Mouse (Mus musculus) embryonic facial prominence, embryonic 11.5 days (tissue): ENCODE results near the gene Pick1. TPM values are rescaled to one million over a fixed set of nuclear protein-coding genes. Genes with fewer than 3 reads are reported as not detected.
A peak's percentile ranks its signal among the peaks of the same experiment; 100 is the strongest.

Experiments
- ATAC-seq: fragments of 200-750 bp; cut with Nextera tagmentation; replicated peaks from 2 replicates; pipeline ENCODE4 v1.8.0; 2017; ENCODE audit warnings: low read depth; ENCODE audit not compliant: insufficient number of reproducible peaks, low FRiP score, low TSS enrichment
- DNase-seq: peaks from one replicate; pipeline ENCODE4 v3.0.0-alpha.2; 2015; ENCODE audit warnings: low spot score
- H3K27ac ChIP-seq: fragments of 300-500 bp; sonication (generic); replicated peaks from 2 replicates; pipeline ENCODE4 v1.5.1; 2014; ENCODE audit warnings: mild to moderate bottlenecking, low read depth, low read length, control low read depth
- H3K27me3 ChIP-seq: fragments of 300-500 bp; sonication (generic); 2 replicates; pipeline ENCODE4 v1.6.1; 2014; ENCODE audit warnings: mild to moderate bottlenecking, low read length, moderate library complexity, mixed read lengths; ENCODE audit not compliant: control insufficient read depth, insufficient read depth
- H3K36me3 ChIP-seq: fragments of 300-500 bp; sonication (generic); replicated peaks from 2 replicates; pipeline ENCODE4 v1.6.1; 2014; ENCODE audit warnings: low read depth, mild to moderate bottlenecking, low read length, moderate library complexity, mixed read lengths; ENCODE audit not compliant: control insufficient read depth, insufficient read depth
- H3K4me1 ChIP-seq: fragments of 300-500 bp; sonication (generic); 2 replicates; pipeline ENCODE4 v1.6.1; 2014; ENCODE audit warnings: low read length, mixed read lengths; ENCODE audit not compliant: control insufficient read depth, insufficient read depth
- H3K4me2 ChIP-seq: fragments of 300-500 bp; sonication (generic); 2 replicates; pipeline ENCODE4 v1.6.1; 2014; ENCODE audit warnings: low read depth, mild to moderate bottlenecking, control low read depth, low read length, moderate library complexity
- H3K4me3 ChIP-seq: fragments of 300-500 bp; sonication (generic); 2 replicates; pipeline ENCODE4 v1.5.1; 2014; ENCODE audit warnings: low read depth, low read length, control low read depth
- H3K9ac ChIP-seq: fragments of 300-500 bp; sonication (generic); replicated peaks from 2 replicates; pipeline ENCODE4 v1.6.1; 2014; ENCODE audit warnings: mild to moderate bottlenecking, control low read depth, low read length
- H3K9me3 ChIP-seq: fragments of 300-500 bp; sonication (generic); replicated peaks from 2 replicates; pipeline ENCODE4 v1.6.1; 2016; ENCODE audit warnings: mild to moderate bottlenecking, low read length, inconsistent platforms, mixed read lengths; ENCODE audit not compliant: control insufficient read depth
- WGBS: fragments of 180-500 bp; shearing (Covaris S2); extraction: QIAGEN DNeasy Blood & Tissue Kit; methylation state at CpG from one replicate; pipeline ENCODE4 v1.1.7; 2014; 5-methylcytosine and 5-hydroxymethylcytosine counted together
- polyA plus RNA-seq: library from polyadenylated mRNA; unstranded; fragments of >200 nt; fragmentation: Nextera tagmentation; extraction: Ambion mirVana; gene quantifications from 2 replicates; pipeline ENCODE4 v1.2.1, GENCODE M21; 2014

The Pick1 gene
- polyA plus RNA-seq, 1 experiment from 2014 or later, result 18.0 TPM

DNA sequence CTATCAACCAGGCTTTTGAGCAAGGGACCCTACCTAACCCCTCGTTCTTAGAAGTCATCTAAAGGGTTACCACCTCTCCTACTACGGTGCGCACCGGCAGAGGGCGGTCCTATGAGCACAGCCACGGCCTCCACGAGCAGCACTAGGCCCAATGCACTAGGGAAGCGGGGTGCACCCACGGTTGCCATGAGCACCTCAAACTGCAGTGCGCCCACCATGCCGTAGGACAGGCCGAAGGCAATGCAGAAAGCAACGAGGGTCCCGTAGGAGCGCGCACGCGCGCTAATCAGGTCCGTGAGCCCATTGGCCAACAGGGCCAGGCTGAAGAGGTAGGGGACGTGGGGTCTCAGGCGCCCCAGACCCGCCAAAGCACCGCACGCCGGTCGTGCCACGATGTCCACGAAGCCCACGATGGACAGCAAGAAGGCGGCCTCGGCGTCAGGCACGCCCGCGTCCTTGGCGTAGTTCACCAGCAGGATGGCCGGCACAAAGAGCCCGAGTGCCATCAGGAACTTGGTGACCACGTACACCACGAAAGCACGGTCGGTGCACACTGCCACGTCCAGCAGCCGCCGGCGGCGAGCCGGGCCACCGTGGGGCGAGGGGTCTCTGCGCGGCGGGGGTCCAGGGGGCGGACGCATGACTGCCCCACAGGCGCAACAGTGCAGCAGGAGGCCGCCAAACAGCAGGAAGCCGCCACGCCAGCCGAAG lies 23.0 kb downstream of the Pick1 start:
- Histone ChIP-seq H3K4me3 (peak overlapping the region; percentile 33), H3K4me1 (peaks cover 6% of the 10 kb centered on the region), H3K36me3 (no peaks in the 10 kb centered on the region; the same call in 1 of the 2 replicates), H3K27ac (no peak overlapping the region), H3K9ac (peak overlapping the region; percentile 63), H3K4me2 (peak overlapping the region; percentile 67), H3K27me3 (peaks cover 22% of the 10 kb centered on the region), H3K9me3 (no peaks in the 10 kb centered on the region)
- DNase-seq, result peak; percentile 52
- no peak for ATAC-seq
- 3% methylated on average over 60 of the region's 61 CpGs for WGBS

DNA sequence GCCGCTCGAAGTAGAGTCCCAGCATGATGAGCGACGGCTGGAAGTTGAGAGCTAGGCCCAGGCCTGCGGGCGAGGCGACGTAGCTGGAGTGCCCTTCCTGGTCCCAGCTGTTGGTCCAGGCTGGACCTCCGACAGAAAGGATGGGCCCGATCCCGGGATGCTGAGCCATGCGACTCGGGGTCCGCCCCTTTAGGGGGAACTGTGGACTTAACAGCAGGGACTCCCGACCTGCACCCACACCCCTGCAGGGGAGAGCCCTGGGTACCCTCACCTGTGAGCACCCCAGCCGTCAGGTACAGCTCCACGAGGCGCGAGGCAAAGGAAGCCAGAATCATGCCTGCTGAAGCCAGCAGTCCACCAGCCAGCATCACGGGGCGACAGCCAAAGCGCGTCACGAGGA lies 23.6 kb downstream of the Pick1 start:
- Histone ChIP-seq H3K27ac (no peak overlapping the region), H3K4me1 (peaks cover 6% of the 10 kb centered on the region)
- ATAC-seq, result no peak

DNA sequence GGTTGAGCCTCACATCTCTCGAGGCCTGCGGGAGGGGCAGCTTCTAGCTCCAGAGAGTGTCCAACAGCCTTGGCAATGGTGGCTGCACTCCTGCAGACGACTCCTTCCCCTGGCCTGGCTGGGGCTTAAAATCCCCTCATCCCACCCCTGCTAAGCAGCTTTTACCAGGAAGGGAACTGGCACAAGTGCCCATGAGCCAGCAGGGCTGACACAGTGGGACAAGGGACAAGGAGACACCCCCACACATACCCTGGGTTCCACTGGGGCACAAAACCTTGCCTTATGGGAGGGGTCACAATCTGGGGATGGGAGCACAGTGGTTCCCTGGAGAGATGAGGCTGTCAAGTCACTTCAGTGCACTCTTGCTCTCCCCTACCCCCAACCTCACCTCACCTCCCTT lies 25.7 kb downstream of the Pick1 start, which contains the start of gene Slc16a8:
Gene Slc16a8 (minus strand): TSS at position 101 of the 400 bp plus-strand sequence.
- H3K27ac ChIP-seq, result no peak within 1 kb of the TSS
- H3K9ac ChIP-seq, result no peak within 1 kb of the TSS
- H3K36me3 ChIP-seq, result no peaks in the 10 kb centered on the region
- peaks cover 22% of the 10 kb centered on the region for H3K27me3 ChIP-seq
- WGBS, result 18% methylated on average over 3 of the region's 3 CpGs
- no peak within 1 kb of the TSS for H3K4me3 ChIP-seq
- ATAC-seq (no peak), DNase-seq (no peak)
- no peaks in the 10 kb centered on the region for H3K9me3 ChIP-seq
- H3K4me2 ChIP-seq, result no peak within 1 kb of the TSS
- peaks cover 6% of the 10 kb centered on the region for H3K4me1 ChIP-seq

More for the DNA sequence above, 23.6 kb downstream of the Pick1 start:
- Histone ChIP-seq H3K9ac (peak overlapping the region; percentile 63), H3K9me3 (no peaks in the 10 kb centered on the region), H3K27me3 (peaks cover 22% of the 10 kb centered on the region), H3K36me3 (no peaks in the 10 kb centered on the region; the same call in 1 of the 2 replicates), H3K4me2 (peak overlapping the region; percentile 67), H3K4me3 (peak overlapping the region; percentile 33)
- 35% methylated on average over 24 of the region's 24 CpGs for WGBS
- peak; percentile 10 for DNase-seq

DNA sequence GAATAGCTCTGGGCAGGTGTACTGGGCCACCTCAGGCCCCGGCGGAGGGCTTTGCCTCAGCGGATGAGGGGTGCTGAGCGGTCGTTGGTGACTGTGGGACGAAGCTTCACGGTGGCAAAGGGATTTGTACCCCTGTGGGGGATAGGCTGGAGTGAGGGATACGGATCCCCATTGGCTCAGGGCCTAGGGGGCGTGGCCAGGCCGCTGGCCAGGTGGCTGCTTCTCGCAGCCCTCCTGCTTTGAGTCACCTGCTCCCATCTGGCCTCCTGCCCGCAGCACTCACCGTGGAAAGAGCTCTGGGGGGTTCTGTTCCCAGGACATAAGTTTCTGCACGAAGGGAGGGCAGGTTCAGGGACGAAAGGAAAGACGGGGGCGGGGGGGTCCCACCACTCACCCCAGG lies 29.5 kb downstream of the Pick1 start:
- H3K4me3 ChIP-seq, result no peak overlapping the region
- no peaks in the 10 kb centered on the region for H3K9me3 ChIP-seq
- no peak overlapping the region for H3K9ac ChIP-seq
- peaks cover 3% of the 10 kb centered on the region for H3K4me1 ChIP-seq
- DNase-seq (no peak), ATAC-seq (no peak)
- no peak overlapping the region; the same call in 1 of the 2 replicates for H3K27ac ChIP-seq
- H3K27me3 ChIP-seq, result peaks cover 24% of the 10 kb centered on the region
- no peaks in the 10 kb centered on the region for H3K36me3 ChIP-seq
- WGBS, result 42% methylated on average over 14 of the region's 17 CpGs
- no peak overlapping the region for H3K4me2 ChIP-seq

DNA sequence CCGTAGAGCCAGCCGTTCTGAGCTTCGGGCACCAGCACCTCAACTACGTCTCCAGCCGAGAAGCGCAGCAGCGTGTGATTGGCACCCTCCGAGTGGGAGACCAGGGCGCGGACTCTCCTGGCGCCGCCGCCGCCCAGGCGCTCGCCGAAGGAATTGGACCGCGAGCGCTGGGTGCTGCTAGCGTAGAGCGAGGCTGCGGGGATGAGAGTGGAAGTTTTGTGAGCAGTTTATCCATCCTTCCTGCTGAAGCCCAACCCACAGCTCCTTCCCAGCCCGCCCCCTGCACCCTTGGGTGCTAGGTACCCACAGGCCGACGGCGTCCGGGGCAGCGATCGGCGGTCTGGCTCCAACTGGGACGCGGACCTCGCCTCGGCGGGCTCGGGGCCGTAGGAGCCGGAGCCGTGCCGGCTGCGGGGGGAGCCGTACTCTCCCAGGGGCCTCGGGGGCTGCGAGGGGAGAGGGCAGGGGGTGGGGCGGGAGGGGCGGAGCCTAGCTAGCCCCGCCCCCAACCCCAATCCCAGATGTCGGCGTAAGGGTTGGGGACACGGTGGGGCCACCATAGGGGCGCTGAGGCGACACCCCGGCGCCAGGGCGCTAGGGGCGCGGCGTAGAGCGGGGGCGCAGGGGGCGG lies 32.2 kb downstream of the Pick1 start:
- WGBS, result 2% methylated on average over 52 of the region's 62 CpGs
- H3K27ac ChIP-seq, result no peak overlapping the region
- H3K4me1 ChIP-seq, result peaks cover 3% of the 10 kb centered on the region
- H3K9ac ChIP-seq, result peak overlapping the region; percentile 67
- H3K36me3 ChIP-seq, result no peaks in the 10 kb centered on the region
- peak; percentile 66 for DNase-seq
- peak; percentile 20; the same call in 1 of the 2 replicates for ATAC-seq
- peak overlapping the region; percentile 65 for H3K4me3 ChIP-seq
- H3K9me3 ChIP-seq, result no peaks in the 10 kb centered on the region
- H3K27me3 ChIP-seq, result peaks cover 20% of the 10 kb centered on the region
- peak overlapping the region; percentile 100 for H3K4me2 ChIP-seq

DNA sequence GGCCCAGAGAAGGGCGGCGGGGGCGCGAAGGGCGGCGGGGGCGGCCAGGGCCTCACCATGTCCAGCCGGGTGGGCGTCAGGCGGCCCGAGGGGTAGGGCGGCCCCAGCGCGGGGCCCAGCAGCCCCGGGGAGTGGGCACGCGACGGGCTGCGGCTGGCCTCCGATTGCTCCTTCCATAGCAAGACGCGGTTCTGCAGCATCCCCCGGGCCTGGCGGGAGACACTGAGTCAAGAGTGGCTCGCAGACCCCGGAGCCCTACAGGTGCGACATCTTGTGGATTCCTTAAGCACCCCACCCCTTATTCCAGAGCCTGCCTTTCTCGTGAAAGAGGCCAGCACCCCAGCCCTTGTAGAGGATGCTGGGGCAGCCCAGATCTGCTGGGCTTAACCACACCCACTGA lies 32.8 kb downstream of the Pick1 start:
- H3K4me1 ChIP-seq, result peaks cover 3% of the 10 kb centered on the region
- H3K4me3 ChIP-seq, result peak overlapping the region; percentile 65
- H3K27ac ChIP-seq, result no peak overlapping the region
- no peaks in the 10 kb centered on the region for H3K36me3 ChIP-seq
- ATAC-seq, result peak; percentile 33
- H3K4me2 ChIP-seq, result peak overlapping the region; percentile 100
- 1% methylated on average over 21 of the region's 28 CpGs for WGBS
- H3K27me3 ChIP-seq, result peaks cover 20% of the 10 kb centered on the region
- H3K9ac ChIP-seq, result peak overlapping the region; percentile 67
- peak; percentile 46 for DNase-seq
- H3K9me3 ChIP-seq, result no peaks in the 10 kb centered on the region

DNA sequence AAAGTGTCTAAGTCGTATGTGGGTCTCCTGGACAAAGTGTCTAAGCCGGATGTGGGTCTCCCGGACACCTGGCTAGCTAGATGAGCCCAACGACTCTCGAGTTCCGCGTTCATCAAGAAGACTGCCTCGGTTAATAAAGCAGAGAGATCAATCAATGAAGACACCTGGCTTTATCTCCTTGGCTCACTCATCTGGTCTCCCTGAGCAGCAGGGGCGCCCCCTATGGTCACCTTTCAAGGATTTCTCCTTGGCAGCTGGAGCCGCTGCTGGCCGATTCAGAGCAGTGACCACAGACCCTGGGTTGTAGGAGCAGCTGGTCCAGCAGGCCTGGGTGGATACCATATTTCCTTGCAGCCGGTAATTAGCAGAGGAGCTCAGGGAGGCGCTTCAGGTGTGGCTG lies 33.4 kb downstream of the Pick1 start:
- 22% methylated on average over 13 of the region's 13 CpGs for WGBS
- Histone ChIP-seq H3K27me3 (peaks cover 20% of the 10 kb centered on the region), H3K4me3 (no peak overlapping the region; the same call in 1 of the 2 replicates), H3K27ac (no peak overlapping the region), H3K9me3 (no peaks in the 10 kb centered on the region), H3K4me2 (no peak overlapping the region), H3K36me3 (no peaks in the 10 kb centered on the region), H3K4me1 (peaks cover 3% of the 10 kb centered on the region), H3K9ac (no peak overlapping the region)
- DNase-seq, result peak; percentile 66
- ATAC-seq, result no peak

DNA sequence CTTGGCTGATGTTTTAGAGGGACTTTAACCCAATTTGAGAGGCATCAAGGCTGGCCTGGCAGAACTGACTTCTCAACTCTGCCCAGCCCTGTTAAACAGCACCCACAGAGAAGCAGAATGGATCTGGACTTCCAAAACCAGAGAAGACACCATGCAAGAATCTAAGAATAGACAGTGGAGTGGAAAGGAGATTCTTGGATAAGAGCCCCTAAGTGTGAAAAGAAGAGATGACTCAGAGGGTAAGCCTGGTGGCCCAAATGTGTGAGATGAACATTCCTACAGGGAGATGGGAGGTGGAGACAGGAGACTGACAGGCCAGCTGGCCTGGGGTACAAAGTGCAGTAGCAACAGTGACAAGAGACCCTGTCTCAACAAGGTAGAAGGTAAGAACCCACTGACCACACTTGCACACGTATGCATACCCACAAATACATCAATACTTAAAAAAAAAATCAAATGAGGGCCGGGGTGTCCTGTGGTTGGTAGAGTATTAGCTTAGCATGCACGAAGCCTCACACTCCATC lies 33.9 kb downstream of the Pick1 start:
- no peaks in the 10 kb centered on the region for H3K36me3 ChIP-seq
- peaks cover 20% of the 10 kb centered on the region for H3K27me3 ChIP-seq
- H3K27ac ChIP-seq, result no peak overlapping the region
- DNase-seq (no peak), ATAC-seq (no peak)
- H3K9ac ChIP-seq, result no peak overlapping the region
- no peak overlapping the region for H3K4me2 ChIP-seq
- WGBS, result 89% methylated on average over 3 of the region's 3 CpGs
- H3K9me3 ChIP-seq, result no peaks in the 10 kb centered on the region
- peaks cover 3% of the 10 kb centered on the region for H3K4me1 ChIP-seq
- H3K4me3 ChIP-seq, result no peak overlapping the region
